Mouse (Mus musculus) testis, adult 2 months (tissue): Measurements from ENCODE around the gene Atp6v1f.

Source experiments
- CTCF ChIP-seq: fragments of 200-500 bp; IDR thresholded peaks from 2 replicates; pipeline ENCODE4 v1.5.1; 2012; ENCODE audit warnings: low read depth, mild to moderate bottlenecking, inconsistent platforms, low read length, moderate library complexity; ENCODE audit not compliant: control insufficient read depth, insufficient read depth, insufficient replicate concordance
- POLR2A ChIP-seq: fragments of 200-500 bp; IDR thresholded peaks from 2 replicates; pipeline ENCODE4 v1.6.1; 2012; ENCODE audit warnings: low read depth, mild to moderate bottlenecking, inconsistent platforms, low read length, moderate library complexity; ENCODE audit not compliant: control insufficient read depth

DNA sequence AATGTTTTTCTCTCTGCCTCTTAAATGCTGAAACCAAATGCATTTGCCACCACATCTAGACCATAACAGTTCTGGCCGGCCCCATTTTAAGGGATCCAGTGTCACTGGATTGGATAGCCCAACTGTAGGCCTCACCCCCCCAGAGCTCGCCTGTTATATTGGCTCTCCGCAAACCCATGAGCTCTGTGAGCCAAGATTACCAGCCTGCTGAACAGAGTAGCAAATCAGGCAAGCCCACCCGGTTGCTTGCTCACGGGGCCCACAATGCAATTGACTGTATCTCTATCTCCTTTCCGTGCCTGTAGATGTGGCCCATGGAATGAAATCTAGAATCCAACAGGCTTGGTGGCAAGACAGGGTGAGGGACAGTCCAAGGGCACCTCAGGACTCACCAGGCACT, 33.3 kb downstream of the Atp6v1f start:
- TF ChIP-seq POLR2A (no peak), CTCF (no peak)
